Mouse (Mus musculus): Measurements from ENCODE around the gene Trim46. TPM values are rescaled to one million over a fixed set of nuclear protein-coding genes. Genes with fewer than 3 reads are reported as not detected.

Gene Trim46
- total RNA-seq, 2 experiments from 2014 or later = 83.1 to 86.0 TPM

Small RNA genes lying within 50 kb of the gene (microRNA-seq; reads per million reads assigned to microRNA genes)
- gene Mir92b = 6,114 to 6,663 reads per million in 2 experiments

Other genes with a start within 250 kb of the Trim46 start
- 100 to 1,000 TPM; 128 to 134 TPM for gene Rusc1, start 153.0 kb downstream of the Trim46 start, total RNA-seq (2021)
- gene Gm43738, start 145.2 kb downstream of the Trim46 start, total RNA-seq (2021) = not detected
- gene Fdps, start 144.3 kb downstream of the Trim46 start, total RNA-seq (2021) = 10 to 100 TPM; 83.7 to 91.9 TPM
- gene Pklr, start 110.2 kb downstream of the Trim46 start, total RNA-seq (2021) = under 1 TPM in 1 of 2 experiments, not detected in 1; 0.15 TPM
- 10 to 100 TPM in 1 of 2 experiments, 1 to 10 TPM in 1; 9.6 to 13.1 TPM for gene Hcn3, start 86.1 kb downstream of the Trim46 start, total RNA-seq (2021)
- 10 to 100 TPM; 42.3 to 43.5 TPM for gene Clk2, start 81.5 kb downstream of the Trim46 start, total RNA-seq (2021)
- gene Scamp3, start 68.8 kb downstream of the Trim46 start, total RNA-seq (2021) = 10 to 100 TPM; 68.5 to 69.8 TPM
- gene Fam189b, start 63.2 kb downstream of the Trim46 start, total RNA-seq (2021) = 10 to 100 TPM; 49.0 to 59.9 TPM
- 10 to 100 TPM; 57.3 to 59.9 TPM for gene Gba, start 43.4 kb downstream of the Trim46 start, total RNA-seq (2021)
- 10 to 100 TPM; 30.5 to 30.7 TPM for gene Thbs3, start 31.1 kb downstream of the Trim46 start, total RNA-seq (2021)
- gene Mtx1, start 19.2 kb downstream of the Trim46 start, total RNA-seq (2021) = 10 to 100 TPM; 84.9 to 91.6 TPM
- gene Muc1, start 17.3 kb downstream of the Trim46 start, total RNA-seq (2021) = under 1 TPM; 0.71 to 0.84 TPM
- 10 to 100 TPM; 78.0 to 81.3 TPM for gene Krtcap2, start 343 bp downstream of the Trim46 start, total RNA-seq (2021)
- 10 to 100 TPM; 64.2 to 66.9 TPM for gene Dpm3, start 13.0 kb upstream of the Trim46 start, total RNA-seq (2021)
- gene Slc50a1, start 24.3 kb upstream of the Trim46 start, total RNA-seq (2021) = 10 to 100 TPM; 43.7 to 52.2 TPM
- gene Efna1, start 34.8 kb upstream of the Trim46 start, total RNA-seq (2021) = 10 to 100 TPM in 1 of 2 experiments, 1 to 10 TPM in 1; 8.4 to 11.4 TPM
- gene Efna3, start 76.7 kb upstream of the Trim46 start, total RNA-seq (2021) = 10 to 100 TPM; 78.2 to 80.1 TPM
- under 1 TPM; 0.53 to 0.77 TPM for gene Efna4, start 91.7 kb upstream of the Trim46 start, total RNA-seq (2021)
- gene Adam15, start 103.7 kb upstream of the Trim46 start, total RNA-seq (2021) = 100 to 1,000 TPM; 120 to 126 TPM
- gene Dcst2, start 115.7 kb upstream of the Trim46 start, total RNA-seq (2021) = under 1 TPM; 0.22 to 0.41 TPM
- gene Dcst1, start 118.9 kb upstream of the Trim46 start, total RNA-seq (2021) = not detected
- gene Zbtb7b, start 148.5 kb upstream of the Trim46 start, total RNA-seq (2021) = 10 to 100 TPM; 12.1 to 16.8 TPM
- gene Lenep, start 156.5 kb upstream of the Trim46 start, total RNA-seq (2021) = 1 to 10 TPM; 2.5 to 4.4 TPM
- gene Flad1, start 165.6 kb upstream of the Trim46 start, total RNA-seq (2021) = 10 to 100 TPM; 39.8 to 39.9 TPM
- gene Cks1b, start 172.1 kb upstream of the Trim46 start, total RNA-seq (2021) = 1 to 10 TPM; 2.3 to 2.4 TPM
- 10 to 100 TPM; 11.5 to 12.8 TPM for gene Shc1, start 172.1 kb upstream of the Trim46 start, total RNA-seq (2021)
- 10 to 100 TPM; 60.4 to 64.9 TPM for gene Pygo2, start 183.9 kb upstream of the Trim46 start, total RNA-seq (2021)
- 10 to 100 TPM; 37.7 to 41.2 TPM for gene Pbxip1, start 190.4 kb upstream of the Trim46 start, total RNA-seq (2021)
- gene Pmvk, start 208.2 kb upstream of the Trim46 start, total RNA-seq (2021) = 10 to 100 TPM; 29.4 to 34.3 TPM

Data from layer of hippocampus, adult 18-20 months (tissue).